Mouse (Mus musculus) T-helper 2 cell (primary cell): ENCODE results near the gene Numb.

Source experiments
- in situ Hi-C: fragments of 300-600 bp; cut with MboI, MseI; formaldehyde crosslinking; loops from one replicate; pipeline ENCODE4 v1.15.1; 2025; ENCODE audit warnings: high pct_unique_total_duplicates

Gene Numb

GRCm38 (mm10) chr12:83852512-83853213, 69.1 kb downstream of the Numb start:
- in situ Hi-C loops = no loop called here

- in situ Hi-C loops = no loop called here
These were observed 71.4 kb downstream of the Numb start for GRCm38 (mm10) chr12:83850334-83850733.

DNA sequence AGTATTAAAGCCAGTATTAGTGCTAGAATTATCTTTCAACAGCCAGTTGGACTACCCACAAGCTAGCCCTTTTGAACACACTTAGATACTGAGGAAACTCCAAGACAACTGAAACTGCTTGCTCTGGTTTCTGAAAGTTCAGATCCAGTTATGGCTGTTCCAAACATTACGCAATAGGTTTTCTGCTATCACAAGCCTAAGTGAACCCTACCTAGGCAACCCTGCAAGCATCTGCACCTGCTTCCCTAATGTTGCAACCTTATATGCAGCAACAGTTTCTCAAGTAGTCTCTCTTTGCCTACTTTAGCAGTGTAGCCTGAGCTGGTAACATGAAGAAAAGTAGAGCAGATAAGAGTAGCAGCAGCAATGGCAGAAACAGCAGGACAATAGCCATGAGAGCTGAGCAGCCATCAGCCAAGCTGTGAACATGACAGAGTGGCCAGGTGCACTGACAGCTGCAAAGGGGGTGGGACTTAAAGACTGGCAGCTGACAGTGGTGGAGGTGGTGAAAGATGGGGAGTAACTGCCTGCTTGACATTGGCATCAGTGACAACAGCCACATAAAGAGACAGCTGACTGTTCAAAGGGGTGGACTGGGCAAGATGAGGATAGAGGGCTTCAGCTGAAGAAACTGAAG, 73.0 kb downstream of the Numb start:
- in situ Hi-C loops = no loop called here

- in situ Hi-C loops = no loop called here
These were observed 73.9 kb downstream of the Numb start for GRCm38 (mm10) chr12:83847877-83848276.

GRCm38 (mm10) chr12:83842678-83843440, 78.9 kb downstream of the Numb start:
- in situ Hi-C loops = no loop called here

DNA sequence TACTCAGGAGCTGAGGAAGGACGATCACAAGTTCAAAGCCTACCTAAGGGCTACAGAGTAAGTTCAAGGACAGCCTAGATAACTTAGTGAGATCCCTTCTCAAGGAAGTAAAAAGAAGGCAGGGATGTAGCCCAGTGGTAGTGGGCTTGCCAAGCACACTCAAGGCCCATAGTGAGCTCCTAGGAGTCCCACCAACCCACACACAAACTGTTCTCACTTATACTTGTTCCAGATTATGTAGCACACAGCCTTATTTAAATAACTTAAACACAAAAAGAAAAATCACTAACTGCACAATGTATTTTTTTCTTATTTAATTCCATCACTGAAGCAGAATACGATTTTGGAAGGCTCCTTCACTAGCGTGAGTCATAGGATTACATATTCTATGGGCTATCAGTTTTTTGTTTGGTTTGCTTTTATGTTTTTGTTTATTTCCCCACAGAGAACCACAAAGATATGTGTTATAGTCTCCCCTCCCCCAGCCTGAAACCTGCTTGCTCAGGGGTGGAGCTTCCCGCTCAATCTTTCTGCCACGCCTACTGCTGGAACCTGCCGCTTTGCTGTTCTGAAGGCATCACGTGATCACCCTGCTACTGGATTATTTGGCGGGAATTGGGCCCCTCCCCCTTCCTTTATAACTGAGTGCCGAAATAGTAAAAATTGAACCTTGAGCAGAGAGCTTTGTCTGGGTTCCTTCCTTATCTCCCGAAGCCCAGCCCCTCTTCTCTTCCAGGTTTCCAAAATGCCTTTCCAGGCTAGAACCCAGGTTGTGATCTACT, 80.1 kb downstream of the Numb start:
- in situ Hi-C loops = no loop called here

DNA sequence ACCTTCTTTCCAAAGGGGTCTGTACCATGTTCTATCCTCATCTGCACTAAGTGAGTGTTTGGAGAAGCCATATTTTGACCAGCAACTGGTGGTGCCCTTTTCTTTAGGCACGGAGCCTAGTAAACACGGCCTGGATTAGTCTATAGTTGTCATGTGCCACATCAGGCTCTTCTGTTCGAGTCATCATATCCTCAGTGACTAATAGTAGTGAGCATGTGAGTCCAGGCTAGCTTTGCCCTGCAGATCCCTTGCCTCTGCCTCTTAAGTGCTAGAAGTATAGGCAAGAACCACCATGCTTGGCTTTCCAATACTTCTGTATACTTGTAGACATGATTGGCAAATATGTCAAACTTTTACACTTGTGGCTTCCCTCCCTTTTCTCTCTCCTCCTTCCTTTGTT, 87.8 kb downstream of the Numb start:
- in situ Hi-C loops = no loop called here

- in situ Hi-C loops = no loop called here
These were observed 91.3 kb downstream of the Numb start for GRCm38 (mm10) chr12:83830424-83830823.

DNA sequence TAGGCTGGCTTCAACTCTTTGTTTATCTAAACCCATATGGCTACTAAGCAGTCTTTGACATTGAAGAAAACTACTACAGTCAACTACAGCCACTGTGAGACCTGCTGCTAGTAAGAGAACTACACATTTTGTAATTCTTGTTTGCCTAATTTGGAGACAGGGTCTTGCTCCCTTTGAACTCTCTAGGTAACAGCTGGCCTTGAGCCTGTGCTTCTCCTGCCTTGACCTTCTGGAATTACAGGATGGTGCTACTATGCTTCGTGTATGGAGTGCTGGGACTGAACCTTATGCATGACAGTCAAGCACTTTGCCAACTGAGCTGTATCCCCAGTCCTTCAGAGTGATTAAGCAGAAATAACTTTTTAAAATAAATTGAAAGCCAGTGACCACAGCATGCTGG, 105.1 kb downstream of the Numb start:
- in situ Hi-C loops = no loop called here

DNA sequence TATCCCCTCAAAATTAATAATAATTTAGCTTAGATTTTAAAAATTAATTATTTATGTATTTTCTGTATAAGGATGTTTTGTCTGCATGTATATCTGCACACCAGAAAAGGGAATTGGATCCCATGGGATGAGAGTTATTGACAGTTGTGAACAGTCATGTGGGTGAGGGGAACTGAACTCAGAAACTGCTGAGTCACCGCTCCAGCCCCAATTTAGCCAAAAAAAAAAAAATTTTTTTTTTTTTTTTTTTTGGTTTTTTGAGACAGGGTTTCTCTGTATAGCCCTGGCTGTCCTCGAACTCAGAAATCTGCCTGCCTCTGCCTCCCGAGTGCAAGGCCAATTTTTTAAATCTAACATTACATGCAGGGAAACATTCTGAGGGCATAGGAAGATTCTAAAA, 109.8 kb downstream of the Numb start:
- in situ Hi-C loops = no loop called here

DNA sequence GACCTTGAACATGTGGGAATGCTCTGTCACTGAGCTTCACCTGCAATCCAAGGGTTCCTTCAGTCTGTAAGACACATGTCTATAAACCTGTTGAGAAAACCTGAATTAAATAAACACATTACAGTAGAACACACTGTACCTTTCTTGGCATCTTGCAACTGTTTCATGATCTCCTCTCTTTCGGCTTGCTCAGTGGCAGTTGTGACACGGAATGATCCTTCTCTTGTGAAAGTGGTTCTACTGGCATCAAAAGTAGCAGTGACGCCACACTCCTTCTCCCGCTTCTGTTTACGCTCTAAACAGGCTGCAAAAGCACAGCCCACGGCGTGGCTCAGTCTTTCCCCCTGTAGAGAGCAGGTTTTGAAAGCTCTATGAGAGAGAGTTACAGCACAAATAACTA, 118.1 kb downstream of the Numb start:
- in situ Hi-C loops = no loop called here

DNA sequence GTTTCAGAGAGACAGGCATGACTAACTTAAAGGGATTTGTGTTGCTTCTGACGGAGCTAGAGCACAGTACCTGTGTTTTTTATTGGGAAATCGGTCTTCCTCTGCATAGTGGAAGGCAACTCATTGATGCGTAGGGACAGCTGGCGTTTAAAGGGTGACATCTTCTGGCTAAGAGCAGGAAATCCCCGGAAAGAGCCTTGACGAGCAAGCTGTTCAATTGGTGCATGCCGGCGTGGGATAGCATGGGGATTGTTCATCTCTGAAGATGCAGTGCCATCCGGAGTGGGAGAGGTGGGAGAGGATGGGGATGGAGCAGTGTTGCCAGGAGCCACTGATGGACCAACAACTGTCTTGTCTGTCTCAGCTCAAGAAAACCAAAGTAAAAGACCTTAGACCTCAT, 120.8 kb downstream of the Numb start:
- in situ Hi-C loops = no loop called here

GRCm38 (mm10) chr12:83798313-83798712, 123.4 kb downstream of the Numb start:
- in situ Hi-C loops = no loop called here

DNA sequence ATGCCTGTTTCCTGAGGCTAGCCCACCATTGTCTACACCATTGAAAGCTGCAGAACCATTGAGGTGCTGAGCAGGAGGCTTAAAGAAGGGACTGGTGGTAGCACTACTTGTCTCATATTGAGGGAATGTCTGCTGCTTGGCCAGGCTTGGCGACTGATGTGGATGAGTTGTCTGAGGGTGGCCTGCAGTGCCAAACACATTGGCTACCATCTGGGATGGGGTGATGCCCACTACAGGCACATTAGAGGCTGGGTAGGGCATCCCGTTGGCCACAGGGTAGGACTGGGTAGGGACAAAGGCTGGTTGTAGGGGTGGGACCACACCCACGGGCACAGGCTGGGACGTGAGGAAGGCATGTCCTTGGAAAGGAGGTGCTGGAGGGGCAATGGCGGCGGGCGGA, 126.1 kb downstream of the Numb start:
- in situ Hi-C loops = no loop called here

DNA sequence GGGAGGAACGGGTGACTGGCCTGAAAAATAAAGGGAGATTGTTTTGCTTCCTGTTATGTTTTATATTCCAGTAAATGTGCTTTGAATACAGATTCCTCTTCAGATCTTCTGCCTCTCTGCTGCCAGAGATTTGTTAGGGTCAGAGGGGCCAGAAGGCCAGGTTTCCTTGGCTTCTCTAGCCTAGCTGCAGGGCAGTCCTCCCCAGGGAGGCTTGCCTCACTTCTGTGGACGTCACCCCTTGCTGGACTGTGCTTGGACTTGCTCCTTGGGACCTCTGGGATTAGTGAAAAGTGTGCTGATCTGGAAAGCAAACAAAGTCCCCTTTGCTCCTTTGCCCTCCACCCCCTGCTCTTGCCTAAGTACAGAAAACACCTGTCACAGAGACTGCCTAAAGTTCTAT, 126.7 kb downstream of the Numb start:
- in situ Hi-C loops = no loop called here

DNA sequence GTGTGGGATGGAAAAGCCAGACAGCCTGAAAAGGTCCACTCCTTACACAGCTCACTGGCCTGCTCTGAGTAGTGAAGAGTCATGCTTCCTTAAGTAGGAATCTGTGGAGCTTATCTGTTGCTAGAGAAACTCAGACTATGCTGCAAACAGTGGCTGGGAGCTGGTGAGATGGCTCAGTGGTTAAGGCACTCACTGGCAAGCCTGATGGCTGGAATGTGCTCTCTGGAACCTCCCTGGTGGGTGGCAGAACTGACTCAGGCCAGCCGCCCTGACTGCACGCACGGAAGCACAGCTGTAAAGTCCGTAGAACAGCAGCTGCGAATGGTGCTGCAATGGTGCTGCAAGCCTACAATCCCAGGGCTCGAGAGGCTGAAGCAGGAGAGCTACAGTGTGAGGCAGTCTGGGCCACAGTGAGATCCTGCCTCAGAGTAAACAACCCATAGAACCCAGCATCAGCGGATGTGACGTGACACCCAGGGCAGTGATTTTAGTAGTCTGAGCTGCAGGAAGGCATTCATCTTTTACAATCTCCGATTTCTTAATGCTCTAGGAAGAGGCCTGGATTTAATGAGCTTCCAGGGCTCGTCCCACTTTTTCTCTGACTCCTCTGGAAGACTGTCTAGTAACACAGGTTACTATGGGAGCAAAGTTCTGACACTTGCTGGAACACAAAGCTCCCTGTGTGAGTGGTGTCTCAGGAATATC, 128.9 kb downstream of the Numb start:
- in situ Hi-C loops = no loop called here

GRCm38 (mm10) chr12:83791737-83792136, 130.0 kb downstream of the Numb start:
- in situ Hi-C loops = no loop called here

DNA sequence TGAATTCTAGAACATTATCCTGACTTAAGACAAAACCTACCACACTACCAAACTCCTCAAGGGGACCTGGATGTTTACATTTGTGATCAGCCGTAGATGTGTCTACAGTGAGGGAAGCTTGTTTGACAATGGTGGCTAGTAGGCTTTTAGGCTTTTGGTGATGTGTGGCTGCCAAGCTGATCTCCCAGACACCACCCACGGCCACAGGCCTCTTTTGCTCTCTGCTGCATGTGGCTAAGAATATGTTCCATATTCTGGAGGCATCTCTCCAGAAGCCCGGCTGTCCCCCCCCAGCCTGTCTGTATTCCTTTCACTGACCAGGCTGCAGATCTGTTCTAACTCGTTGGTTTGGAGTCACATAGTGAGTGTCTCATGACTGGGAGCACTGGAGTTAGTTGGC, 131.0 kb downstream of the Numb start:
- in situ Hi-C loops = no loop called here

DNA sequence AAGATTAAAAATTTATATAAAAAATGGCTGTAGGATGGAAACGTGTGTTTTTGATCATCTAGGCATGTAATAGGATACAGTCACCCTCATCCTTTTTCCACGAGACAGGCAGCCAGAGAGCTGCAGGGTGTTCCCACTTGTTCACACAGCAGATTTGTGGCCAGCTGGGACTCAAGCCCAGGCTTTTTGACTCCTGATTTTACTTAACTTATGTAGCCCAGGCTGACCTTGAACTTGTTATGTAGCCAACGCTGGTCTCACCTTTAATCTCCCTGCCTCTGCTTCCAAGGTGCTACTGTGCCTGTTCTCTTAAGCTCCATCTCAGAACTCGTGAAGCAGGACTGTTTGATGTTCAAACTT, 132.0 kb downstream of the Numb start:
- in situ Hi-C loops = loop anchor here (10.0 kb wide), 1 partner anchor 1085 kb away; no protein-coding TSS in a partner anchor

DNA sequence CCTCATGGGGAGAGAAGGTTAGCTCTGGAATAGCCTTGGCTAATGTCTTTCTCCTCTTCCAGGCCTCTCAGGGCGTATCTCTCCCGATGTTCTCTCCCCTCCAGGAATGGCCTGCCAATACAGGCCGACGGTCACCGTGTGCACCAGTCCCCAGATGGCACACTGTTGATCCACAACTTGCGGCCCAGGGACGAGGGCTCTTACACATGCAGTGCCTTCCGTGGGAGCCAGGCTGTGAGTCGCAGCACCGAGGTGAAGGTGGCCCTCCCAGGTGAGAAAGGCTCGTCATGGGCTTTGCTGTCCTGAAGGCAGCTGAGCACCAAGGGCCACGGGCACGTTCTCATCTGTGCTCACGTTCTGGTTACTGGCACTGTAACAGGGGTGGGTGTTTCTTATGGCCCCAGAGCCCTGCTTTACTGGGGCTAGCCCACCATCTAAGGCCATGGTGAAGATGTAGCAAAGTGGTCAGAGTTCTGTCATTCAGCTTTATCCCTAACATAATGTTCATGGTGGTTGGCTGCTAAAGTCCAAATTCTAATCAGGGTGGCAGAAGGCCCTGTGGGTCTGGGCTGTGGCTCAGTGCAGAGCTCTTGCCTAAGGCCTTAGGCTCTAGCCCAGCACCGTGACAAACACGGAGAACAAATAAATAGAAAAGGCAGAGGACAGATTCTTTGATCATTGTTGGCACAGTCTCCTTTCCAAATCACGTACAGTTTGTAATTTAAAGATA, 132.5 kb downstream of the Numb start:
- in situ Hi-C loops = loop anchor here (10.0 kb wide), 1 partner anchor 1084 kb away; no protein-coding TSS in a partner anchor

DNA sequence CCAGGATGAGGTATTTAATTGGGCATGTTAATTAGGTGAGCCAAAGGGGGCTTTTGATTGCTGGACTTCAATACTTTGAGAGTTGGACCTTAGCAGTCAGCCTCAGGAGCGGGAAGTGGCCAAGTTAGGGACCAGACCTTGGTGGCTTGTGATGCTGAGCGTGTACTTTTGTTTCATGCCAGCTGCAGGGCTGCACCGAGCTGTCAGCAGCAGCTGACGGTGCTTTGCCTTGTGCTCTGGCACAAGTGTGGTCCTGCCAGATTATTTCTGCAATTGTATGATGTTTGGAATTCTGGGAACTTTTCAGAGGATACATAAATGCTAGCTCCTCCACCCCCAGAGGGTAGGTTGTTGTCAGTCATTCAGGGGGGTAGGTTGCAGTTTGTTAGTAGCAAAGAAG, 136.4 kb downstream of the Numb start:
- in situ Hi-C loops = loop anchor here (10.0 kb wide), 1 partner anchor 1081 kb away; no protein-coding TSS in a partner anchor
